Mouse (Mus musculus) splenic B cell, adult 2 months (primary cell): Measurements from ENCODE around the gene Pde6c.

Source experiments
- DNase-seq: peaks from one replicate; pipeline ENCODE4 v3.0.0-alpha.2; 2011; ENCODE audit warnings: low read depth, low spot score
- H3K27me3 ChIP-seq: 2 replicates; pipeline ENCODE4 v1.6.1; 2012; ENCODE audit warnings: mild to moderate bottlenecking, low read length, moderate library complexity, mixed read lengths; ENCODE audit not compliant: control insufficient read depth, poor library complexity, insufficient read depth, severe bottlenecking
- H3K36me3 ChIP-seq: 2 replicates; pipeline ENCODE4 v1.6.1; 2012; ENCODE audit warnings: mild to moderate bottlenecking, low read length, moderate library complexity, mixed read lengths; ENCODE audit not compliant: control insufficient read depth, poor library complexity, insufficient read depth, severe bottlenecking

Gene Pde6c

GRCm38 (mm10) chr19:38191446-38191845 is 58.9 kb downstream of the Pde6c start:
- Histone ChIP-seq H3K36me3 (peaks cover 7% of the 10 kb centered on the region; the same call in 1 of the 2 replicates), H3K27me3 (no peaks in the 10 kb centered on the region)
- DNase-seq, result no peak

DNA sequence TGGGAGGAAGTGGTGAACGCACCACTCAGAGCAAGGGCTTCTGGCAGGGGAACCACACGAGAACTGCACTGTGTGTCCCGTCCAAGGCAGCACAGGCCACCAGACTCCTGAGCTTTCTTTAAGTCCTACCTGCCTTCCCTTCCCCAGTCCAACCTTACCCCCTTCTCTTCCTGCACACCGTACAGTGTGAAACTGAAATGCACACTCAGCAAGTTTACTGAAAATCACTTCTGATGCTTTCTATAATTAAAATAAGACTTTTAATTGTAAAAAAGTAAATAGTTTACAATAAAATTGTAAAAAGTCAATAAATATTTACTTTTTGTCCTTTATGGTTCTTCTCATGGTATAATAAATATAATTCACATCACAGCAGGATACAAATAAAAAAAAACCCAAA is 62.7 kb downstream of the Pde6c start:
- Histone ChIP-seq H3K27me3 (no peaks in the 10 kb centered on the region), H3K36me3 (peaks cover 9% of the 10 kb centered on the region)
- DNase-seq, result no peak

DNA sequence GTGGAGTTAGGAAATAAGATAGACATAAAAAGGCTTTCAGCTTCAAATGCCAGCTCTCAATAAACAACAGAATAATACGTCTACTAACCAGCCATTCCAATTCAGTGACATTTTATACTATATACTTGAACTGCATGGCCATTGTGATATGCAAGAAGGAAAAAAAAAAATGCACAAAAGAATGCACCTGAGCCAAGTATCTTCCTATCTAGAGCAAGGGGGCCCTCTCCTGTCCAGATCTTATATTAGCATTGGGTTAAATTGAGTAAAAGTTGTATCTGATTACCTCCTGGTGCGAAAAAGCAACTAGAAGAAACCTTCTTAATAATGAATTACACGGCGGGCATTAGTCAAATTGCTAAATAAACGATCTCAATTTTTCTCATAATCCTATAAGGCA is 66.2 kb downstream of the Pde6c start:
- Histone ChIP-seq H3K27me3 (no peaks in the 10 kb centered on the region), H3K36me3 (peaks cover 4% of the 10 kb centered on the region)
- peak; percentile 30 for DNase-seq

DNA sequence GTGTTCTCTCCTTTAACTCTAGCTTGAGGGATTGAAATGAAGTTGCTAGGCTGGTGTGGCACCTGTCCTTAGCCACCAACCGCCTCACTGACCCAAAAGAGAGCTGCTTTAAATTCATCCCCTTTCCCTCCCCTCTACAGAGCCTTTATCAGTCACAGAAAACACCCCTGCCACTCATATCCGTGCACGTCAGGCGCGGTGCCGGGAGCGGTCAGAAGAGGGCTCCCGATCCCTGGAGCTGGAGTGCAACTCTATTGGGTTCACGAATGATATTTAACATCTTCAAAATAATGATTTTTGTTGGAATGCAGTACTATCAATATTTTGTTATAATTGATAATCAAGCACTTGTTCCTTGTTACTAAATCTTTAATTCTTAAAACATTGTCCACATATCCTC is 74.1 kb downstream of the Pde6c start:
- Histone ChIP-seq H3K36me3 (peaks cover 7% of the 10 kb centered on the region), H3K27me3 (no peaks in the 10 kb centered on the region)
- no peak for DNase-seq

DNA sequence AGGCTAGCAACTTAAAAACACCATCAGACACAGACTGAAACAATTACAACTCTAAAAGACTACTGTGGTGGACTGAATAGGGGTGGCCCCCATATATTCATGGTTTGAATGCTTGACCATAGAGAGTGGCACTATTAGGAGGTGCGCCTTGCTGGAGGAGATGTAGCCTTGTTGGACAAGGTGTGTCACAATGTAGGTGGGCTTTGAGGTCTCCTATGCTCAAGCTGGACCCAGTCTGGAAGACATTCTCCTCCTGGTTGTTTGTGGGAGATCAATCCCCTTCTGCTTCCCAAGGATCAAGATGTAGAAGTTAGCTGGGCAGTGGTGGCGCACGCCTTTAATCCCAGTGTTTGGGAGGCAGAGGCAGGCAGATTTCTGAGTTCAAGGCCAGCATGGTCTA is 85.1 kb downstream of the Pde6c start:
- no peak for DNase-seq
- Histone ChIP-seq H3K27me3 (no peaks in the 10 kb centered on the region), H3K36me3 (peaks cover 2% of the 10 kb centered on the region; the same call in 1 of the 2 replicates)

DNA sequence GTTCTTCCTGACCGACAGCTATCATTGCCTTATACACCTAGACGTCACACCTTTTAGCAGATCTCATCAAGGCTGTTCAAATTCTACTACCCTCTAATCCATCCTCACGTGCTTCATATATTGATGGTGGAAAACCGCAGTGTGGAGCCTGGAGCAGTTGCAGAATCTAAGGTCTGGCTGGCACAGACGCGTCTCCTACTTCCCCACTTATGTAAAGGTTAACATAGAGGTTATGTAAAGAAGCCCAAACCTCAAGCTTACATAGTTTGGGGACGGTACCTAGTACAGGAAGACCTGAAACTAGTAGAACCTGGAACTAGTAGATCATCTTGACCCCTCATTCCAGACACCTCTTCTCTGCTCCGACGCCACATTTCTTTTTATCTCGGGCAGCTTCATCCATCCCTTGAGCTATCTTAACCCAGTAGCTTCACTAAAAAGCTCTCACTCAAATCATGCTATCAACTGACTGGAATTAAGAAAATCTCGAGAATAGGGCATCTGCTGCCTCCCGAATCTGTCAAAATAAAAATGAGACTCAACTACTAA is 90.8 kb downstream of the Pde6c start:
- Histone ChIP-seq H3K27me3 (no peaks in the 10 kb centered on the region; the same call in 1 of the 2 replicates), H3K36me3 (no peaks in the 10 kb centered on the region)
- DNase-seq, result peak; percentile 31

DNA sequence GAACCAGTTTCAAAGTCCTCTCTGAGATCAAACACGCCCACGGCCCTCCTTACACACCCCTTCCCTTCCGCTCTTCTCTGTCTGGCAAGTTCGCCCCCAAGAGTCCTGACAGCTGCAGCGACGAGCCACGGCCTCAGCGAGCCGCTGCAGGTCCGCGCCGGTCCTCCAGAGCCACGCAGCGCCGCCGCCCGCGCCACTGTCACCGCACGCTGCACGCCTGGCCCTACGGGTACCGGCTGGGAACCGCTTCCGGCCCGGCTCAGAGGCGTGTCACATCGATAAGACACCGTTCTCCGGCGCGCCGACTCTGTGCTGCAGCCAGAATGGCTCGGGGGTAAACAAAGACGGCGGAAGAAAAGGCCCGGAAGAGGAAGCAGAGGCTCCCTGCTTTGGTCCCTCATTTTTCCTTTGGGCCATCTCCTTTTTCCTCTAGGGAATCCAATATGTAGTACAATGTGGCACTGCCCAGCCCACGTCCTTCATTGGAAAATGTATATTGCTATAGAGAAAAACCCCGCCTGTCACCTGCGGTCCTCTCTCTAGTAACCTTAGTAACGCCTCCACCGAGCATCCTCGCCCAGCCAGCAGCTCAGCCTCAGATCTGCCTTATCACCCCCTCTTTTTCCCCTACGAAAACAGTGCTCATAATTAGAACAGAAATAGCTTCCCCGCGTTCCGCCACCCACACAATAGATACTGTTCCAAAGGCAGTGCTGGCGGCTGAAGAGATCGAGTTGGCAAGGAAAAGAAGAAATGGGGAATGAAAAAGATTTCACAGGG is 91.5 kb downstream of the Pde6c start, which contains the start of gene Fra10ac1:
TSS of gene Fra10ac1 (minus strand) at position 252 of the 780 bp plus-strand sequence.
- peak; percentile 88 for DNase-seq
- no peaks in the 10 kb centered on the region; the same call in 1 of the 2 replicates for H3K27me3 ChIP-seq
- H3K36me3 ChIP-seq, result no peaks in the 10 kb centered on the region

DNA sequence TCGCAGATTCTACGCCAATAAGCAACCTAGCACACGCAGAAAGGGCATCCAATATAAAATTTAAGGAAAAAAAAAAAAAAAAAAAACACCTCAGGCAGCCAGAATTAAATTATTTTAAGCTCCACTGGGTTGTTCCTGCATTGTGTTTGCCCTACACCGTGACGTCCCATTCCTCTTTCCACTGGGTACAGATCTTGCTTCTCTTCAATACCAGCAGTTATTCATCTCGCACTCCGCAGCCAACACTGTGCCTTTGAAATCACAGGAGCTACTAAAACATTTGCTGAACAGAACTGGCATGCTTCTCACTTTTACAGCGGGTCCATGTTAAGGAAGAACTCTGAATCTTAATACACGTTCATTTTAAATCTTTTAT is 92.1 kb downstream of the Pde6c start:
- Histone ChIP-seq H3K27me3 (no peaks in the 10 kb centered on the region; the same call in 1 of the 2 replicates), H3K36me3 (no peaks in the 10 kb centered on the region)
- no peak for DNase-seq

DNA sequence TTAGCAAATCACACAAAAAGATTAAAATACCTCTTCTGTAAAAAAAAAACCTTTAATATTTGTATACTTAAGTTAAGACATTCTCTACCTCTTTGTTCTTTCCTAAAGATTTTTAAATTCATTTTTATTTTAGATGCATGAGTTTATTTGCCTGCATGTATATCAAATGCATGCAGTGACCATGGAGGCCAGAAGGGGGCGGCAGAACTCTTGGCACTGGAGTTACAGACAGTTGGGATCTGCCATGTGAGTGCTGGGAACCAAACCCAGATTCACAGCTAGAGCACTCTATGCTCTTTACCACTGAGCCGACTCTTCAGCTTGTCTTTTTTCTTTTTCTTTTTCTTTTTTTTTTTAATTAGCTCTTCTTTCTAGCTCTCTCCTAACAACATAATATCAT is 96.1 kb downstream of the Pde6c start:
- no peaks in the 10 kb centered on the region for H3K36me3 ChIP-seq
- peak; percentile 18 for DNase-seq

GRCm38 (mm10) chr19:38232087-38232486 is 99.5 kb downstream of the Pde6c start:
- no peak for DNase-seq
- H3K36me3 ChIP-seq, result no peaks in the 10 kb centered on the region
- no peaks in the 10 kb centered on the region; the same call in 1 of the 2 replicates for H3K27me3 ChIP-seq

More for the DNA sequence above, 96.1 kb downstream of the Pde6c start:
- no peaks in the 10 kb centered on the region; the same call in 1 of the 2 replicates for H3K27me3 ChIP-seq

- no peaks in the 10 kb centered on the region for H3K36me3 ChIP-seq
- no peaks in the 10 kb centered on the region; the same call in 1 of the 2 replicates for H3K27me3 ChIP-seq
- DNase-seq, result no peak
These were observed 99.9 kb downstream of the Pde6c start for GRCm38 (mm10) chr19:38232516-38232915.
